Mouse (Mus musculus): ENCODE results near the gene Olfr458. TPM values are rescaled to one million over a fixed set of nuclear protein-coding genes. Genes with fewer than 3 reads are reported as not detected.

The Olfr458 gene
- polyA plus RNA-seq, 1 experiment from 2014 or later = not detected

Other genes starting within 250 kb of the Olfr458 start
- not detected in 2 replicates for gene Tas2r144, start 249.9 kb downstream of the Olfr458 start, polyA plus RNA-seq (2014; fragmentation: Nextera tagmentation; extraction: Ambion mirVana)
- gene Gstk1, start 219.3 kb downstream of the Olfr458 start, polyA plus RNA-seq (2014; fragmentation: Nextera tagmentation; extraction: Ambion mirVana) = 8.0 and 12.4 TPM in 2 replicates
- gene Tmem139, start 203.2 kb downstream of the Olfr458 start, polyA plus RNA-seq (2014; fragmentation: Nextera tagmentation; extraction: Ambion mirVana) = 0.17 TPM in 1 of 2 replicates, not detected in the other
- gene Casp2, start 200.2 kb downstream of the Olfr458 start, polyA plus RNA-seq (2014; fragmentation: Nextera tagmentation; extraction: Ambion mirVana) = 34.0 and 34.7 TPM in 2 replicates
- 2.2 and 2.6 TPM in 2 replicates for gene Clcn1, start 178.5 kb downstream of the Olfr458 start, polyA plus RNA-seq (2014; fragmentation: Nextera tagmentation; extraction: Ambion mirVana)
- gene Fam131b, start 140.6 kb downstream of the Olfr458 start, polyA plus RNA-seq (2014; fragmentation: Nextera tagmentation; extraction: Ambion mirVana) = 6.9 and 7.1 TPM in 2 replicates
- 52.7 and 62.4 TPM in 2 replicates for gene Zyx, start 115.6 kb downstream of the Olfr458 start, polyA plus RNA-seq (2014; fragmentation: Nextera tagmentation; extraction: Ambion mirVana)
- 0.15 and 0.33 TPM in 2 replicates for gene Epha1, start 91.9 kb downstream of the Olfr458 start, polyA plus RNA-seq (2014; fragmentation: Nextera tagmentation; extraction: Ambion mirVana)
- gene Tas2r143, start 65.0 kb downstream of the Olfr458 start, polyA plus RNA-seq (2014; fragmentation: Nextera tagmentation; extraction: Ambion mirVana) = not detected in 2 replicates
- not detected in 2 replicates for gene Tas2r135, start 59.8 kb downstream of the Olfr458 start, polyA plus RNA-seq (2014; fragmentation: Nextera tagmentation; extraction: Ambion mirVana)
- gene Tas2r126, start 30.7 kb downstream of the Olfr458 start, polyA plus RNA-seq (2014; fragmentation: Nextera tagmentation; extraction: Ambion mirVana) = not detected in 2 replicates
- 0.06 and 0.07 TPM in 2 replicates for gene Olfr457, start 11.1 kb upstream of the Olfr458 start, polyA plus RNA-seq (2014; fragmentation: Nextera tagmentation; extraction: Ambion mirVana)
- not detected in 2 replicates for gene Olfr456, start 22.0 kb upstream of the Olfr458 start, polyA plus RNA-seq (2014; fragmentation: Nextera tagmentation; extraction: Ambion mirVana)
- not detected in 2 replicates for gene Olfr455, start 82.4 kb upstream of the Olfr458 start, polyA plus RNA-seq (2014; fragmentation: Nextera tagmentation; extraction: Ambion mirVana)
- gene Tcaf3, start 132.5 kb upstream of the Olfr458 start, polyA plus RNA-seq (2014; fragmentation: Nextera tagmentation; extraction: Ambion mirVana) = not detected in 2 replicates
- gene Tcaf2, start 180.1 kb upstream of the Olfr458 start, polyA plus RNA-seq (2014; fragmentation: Nextera tagmentation; extraction: Ambion mirVana) = 0.78 and 0.91 TPM in 2 replicates
- 224 and 238 TPM in 2 replicates for gene Tcaf1, start 244.9 kb upstream of the Olfr458 start, polyA plus RNA-seq (2014; fragmentation: Nextera tagmentation; extraction: Ambion mirVana)